Mouse (Mus musculus): ENCODE measurements around the gene Mpi. TPM values are rescaled to one million over a fixed set of nuclear protein-coding genes. Genes with fewer than 3 reads are reported as not detected.
A peak's percentile ranks its signal among the peaks of the same experiment; 100 is the strongest.

The Mpi gene
- polyA plus RNA-seq, 1 experiment from 2014 or later, result 62.5 TPM

DNA sequence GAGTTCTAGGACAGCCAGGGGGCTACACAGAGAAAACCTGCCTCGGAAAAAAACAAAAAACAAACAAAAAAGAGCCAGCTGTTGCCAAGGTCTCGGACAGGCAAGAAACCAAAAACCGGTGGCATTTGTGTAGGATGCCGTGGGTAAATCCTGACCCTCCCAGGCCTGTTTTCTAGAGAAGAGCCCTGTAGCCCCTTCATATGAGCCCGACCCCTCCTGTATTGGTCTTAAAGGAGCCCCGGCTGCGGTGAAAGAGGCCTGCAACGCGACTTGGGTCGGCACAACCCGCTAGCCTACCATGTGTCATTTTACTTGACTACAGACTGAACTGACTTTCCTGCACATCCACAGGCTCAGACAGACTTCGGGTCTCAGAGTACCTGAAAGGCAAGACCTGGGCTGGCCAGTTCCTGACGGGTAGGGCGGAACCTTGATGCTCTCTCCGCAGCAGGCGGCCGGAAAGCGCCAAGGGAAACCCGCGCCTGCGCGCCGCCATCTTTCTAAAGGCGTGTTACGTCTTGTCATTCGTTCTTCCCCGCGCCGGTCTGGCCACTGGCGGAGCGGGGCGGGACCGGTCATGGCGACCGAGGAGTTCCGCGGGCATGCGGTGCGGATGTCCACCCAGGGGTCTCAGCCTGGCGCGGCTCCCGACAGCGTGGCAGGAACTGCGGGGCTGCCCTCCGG is 15.4 kb downstream of the Mpi start, which contains the start of gene Fam219b:
Gene Fam219b, plus strand, starts transcription at position 485 of the 684 bp plus-strand sequence.
- H3K27ac ChIP-seq, result peak within 1 kb of the TSS; percentile 86
- H3K4me2 ChIP-seq, result peak within 1 kb of the TSS; percentile 87
- H3K4me1 ChIP-seq, result peaks cover 19% of the 10 kb centered on the region
- H3K36me3 ChIP-seq (replicated peaks), result peaks cover 52% of the 10 kb centered on the region
- WGBS, result 2% methylated on average over 45 of the region's 45 CpGs
- no peaks in the 10 kb centered on the region for H3K27me3 ChIP-seq
- no peaks in the 10 kb centered on the region for H3K9me3 ChIP-seq
- peak; percentile 90 for ATAC-seq (ENCODE audit: low FRiP score)
- peak within 1 kb of the TSS; percentile 83 for H3K9ac ChIP-seq
- H3K4me3 ChIP-seq (replicated peaks), result peak within 1 kb of the TSS; percentile 88

DNA sequence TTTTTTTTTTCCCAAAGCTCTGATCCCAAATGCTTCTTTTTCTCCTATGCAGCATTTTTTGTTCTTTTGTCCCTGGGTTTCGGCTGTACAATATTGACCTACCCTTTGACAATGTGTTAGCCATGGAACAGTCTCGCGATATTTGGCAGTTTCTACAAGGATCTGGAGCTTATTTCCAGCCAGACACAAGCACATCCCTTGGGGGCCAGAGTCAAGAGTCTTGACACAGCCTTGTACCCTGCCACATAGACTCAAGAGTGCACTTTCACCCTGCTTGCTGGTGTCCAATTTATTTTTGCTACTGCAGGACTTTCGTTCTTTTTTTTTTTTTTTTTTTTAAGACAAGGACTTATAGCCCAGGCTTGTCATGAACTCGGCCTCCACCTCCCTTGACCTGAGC is 16.2 kb downstream of the Mpi start:
- Histone ChIP-seq H3K9ac (no peak overlapping the region), H3K4me1 (peaks cover 19% of the 10 kb centered on the region), H3K4me2 (peak overlapping the region; percentile 87; the same call in 1 of the 2 replicates), H3K27me3 (no peaks in the 10 kb centered on the region), H3K9me3 (no peaks in the 10 kb centered on the region), H3K36me3 (replicated peaks) (peaks cover 57% of the 10 kb centered on the region), H3K27ac (no peak overlapping the region), H3K4me3 (replicated peaks) (no peak overlapping the region)
- 90% methylated on average over 5 of the region's 5 CpGs for WGBS
- ATAC-seq (ENCODE audit: low FRiP score), result no peak

DNA sequence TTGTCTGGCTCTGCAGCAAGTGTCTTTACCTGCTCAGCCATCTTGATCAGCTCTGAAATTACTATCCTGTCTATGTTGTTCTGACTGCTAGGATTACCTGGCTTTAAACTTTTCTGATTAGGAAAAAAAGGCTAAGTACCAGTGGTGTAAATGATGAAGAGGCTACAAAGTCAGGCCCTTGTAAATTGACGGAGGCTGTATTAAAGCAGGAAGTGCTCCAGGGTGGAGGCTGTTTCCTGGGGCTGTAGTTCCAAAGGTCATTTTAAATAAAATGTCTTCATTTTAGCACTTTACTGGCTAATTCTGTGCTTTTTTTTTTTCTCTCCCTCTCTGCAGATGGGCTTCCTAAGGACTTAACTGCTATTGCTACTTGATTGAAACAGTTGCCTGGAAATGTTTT is 20.6 kb downstream of the Mpi start:
- Histone ChIP-seq H3K9me3 (no peaks in the 10 kb centered on the region), H3K4me3 (replicated peaks) (no peak overlapping the region), H3K36me3 (replicated peaks) (peaks cover 46% of the 10 kb centered on the region), H3K9ac (no peak overlapping the region), H3K27ac (no peak overlapping the region), H3K4me2 (no peak overlapping the region), H3K27me3 (no peaks in the 10 kb centered on the region), H3K4me1 (peaks cover 4% of the 10 kb centered on the region)
- WGBS, result 93% methylated on average over 1 of the region's 1 CpGs
- ATAC-seq (ENCODE audit: low FRiP score), result no peak

DNA sequence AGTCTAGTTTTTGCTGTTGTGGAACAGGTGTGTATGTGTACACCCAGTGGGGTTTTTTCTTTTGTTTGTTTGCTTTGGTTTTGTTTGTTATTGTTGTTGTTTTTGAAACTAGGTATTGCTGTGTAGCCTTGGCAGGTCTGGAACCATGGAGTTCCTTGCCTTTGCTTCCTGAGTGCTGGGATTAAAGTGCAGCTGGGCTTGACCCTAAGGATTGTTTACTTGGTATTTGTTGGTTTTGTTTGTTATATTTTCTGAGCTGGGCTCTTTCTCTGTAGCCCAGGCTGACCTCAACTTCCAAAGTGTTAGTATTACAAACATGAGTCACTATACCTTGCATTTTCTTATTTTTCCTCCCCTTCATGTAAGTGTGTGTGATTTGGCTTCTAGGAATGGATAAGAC is 26.1 kb downstream of the Mpi start:
- no peak overlapping the region for H3K27ac ChIP-seq
- peaks cover 13% of the 10 kb centered on the region for H3K36me3 ChIP-seq (replicated peaks)
- no peak for ATAC-seq (ENCODE audit: low FRiP score)
- no peaks in the 10 kb centered on the region for H3K27me3 ChIP-seq
- no peak overlapping the region for H3K4me3 ChIP-seq (replicated peaks)
- H3K4me1 ChIP-seq, result peaks cover 22% of the 10 kb centered on the region
- H3K9ac ChIP-seq, result no peak overlapping the region
- H3K4me2 ChIP-seq, result no peak overlapping the region
- no peaks in the 10 kb centered on the region for H3K9me3 ChIP-seq

DNA sequence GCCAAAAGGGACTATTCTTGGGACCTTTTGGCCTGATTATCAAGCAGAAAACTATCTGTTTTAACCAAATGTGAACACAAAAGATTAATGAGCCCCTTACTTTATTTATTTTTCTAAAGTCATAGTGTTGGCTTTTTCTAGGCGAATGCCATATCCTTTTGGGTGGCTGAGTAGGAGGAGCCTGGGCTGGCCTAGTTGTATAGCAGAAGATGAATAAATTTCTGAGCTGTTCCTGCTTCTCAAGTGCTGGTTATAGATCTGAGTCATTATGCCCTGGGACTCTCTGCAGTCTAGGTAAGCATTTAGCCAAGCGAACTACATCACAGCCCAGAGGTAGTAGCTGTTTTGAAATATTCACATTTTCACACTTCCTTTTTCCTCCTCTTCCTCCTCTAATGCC is 27.0 kb downstream of the Mpi start:
- ATAC-seq (ENCODE audit: low FRiP score), result no peak

DNA sequence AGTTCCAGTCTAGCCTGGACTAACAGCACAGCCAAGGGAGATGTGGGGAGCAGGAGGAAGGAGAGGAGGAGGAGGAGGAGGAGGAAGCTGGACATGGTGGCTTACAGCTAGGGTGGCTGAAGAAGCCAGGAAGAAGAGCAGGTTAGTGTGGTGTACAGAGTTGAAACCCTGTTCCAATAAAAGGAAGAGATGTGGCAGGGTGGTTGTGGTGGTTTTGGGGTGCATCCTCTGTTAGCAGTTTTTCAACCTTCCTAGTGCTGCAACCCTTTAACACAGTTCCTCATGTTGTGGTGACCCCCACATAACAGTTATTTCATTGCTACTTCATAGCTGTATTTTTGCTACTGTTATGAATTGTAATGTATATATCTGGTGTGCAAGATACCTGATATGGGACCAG is 28.1 kb downstream of the Mpi start:
- no peaks in the 10 kb centered on the region for H3K9me3 ChIP-seq
- no peaks in the 10 kb centered on the region for H3K27me3 ChIP-seq
- peaks cover 22% of the 10 kb centered on the region for H3K4me1 ChIP-seq
- H3K4me3 ChIP-seq (replicated peaks), result no peak overlapping the region
- no peaks in the 10 kb centered on the region for H3K36me3 ChIP-seq (replicated peaks)
- H3K27ac ChIP-seq, result no peak overlapping the region
- H3K4me2 ChIP-seq, result no peak overlapping the region
- no peak for ATAC-seq (ENCODE audit: low FRiP score)
- no peak overlapping the region for H3K9ac ChIP-seq

More for the DNA sequence above, 27.0 kb downstream of the Mpi start:
- Histone ChIP-seq H3K36me3 (replicated peaks) (0 out of 2 replicates have a peak, but pooled peaks cover 6% of the 10 kb centered on the region), H3K9ac (no peak overlapping the region), H3K27ac (no peak overlapping the region), H3K4me2 (no peak overlapping the region), H3K27me3 (no peaks in the 10 kb centered on the region), H3K4me3 (replicated peaks) (no peak overlapping the region), H3K9me3 (no peaks in the 10 kb centered on the region), H3K4me1 (peaks cover 22% of the 10 kb centered on the region)
- 86% methylated on average over 2 of the region's 2 CpGs for WGBS

DNA sequence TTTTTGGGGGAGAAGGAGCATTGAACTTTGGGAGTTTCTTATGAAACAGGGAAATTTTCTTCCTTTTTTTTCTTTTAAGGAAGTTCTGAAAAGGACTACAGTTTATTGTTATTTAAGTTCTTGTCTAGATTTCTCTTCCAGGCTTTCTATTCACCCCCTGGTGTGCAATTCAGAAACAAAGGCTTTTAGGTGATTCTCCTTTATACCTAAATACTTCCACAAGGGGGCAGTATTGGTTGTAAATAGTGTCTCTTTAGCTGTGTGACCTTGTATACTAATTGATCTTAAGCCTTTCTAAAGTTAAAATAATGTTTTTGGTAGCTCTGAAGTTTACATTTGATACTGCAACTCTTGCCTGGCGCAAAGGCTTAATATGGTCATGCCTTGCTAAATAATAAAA is 28.8 kb downstream of the Mpi start:
- H3K9me3 ChIP-seq, result no peaks in the 10 kb centered on the region
- no peak overlapping the region for H3K4me3 ChIP-seq (replicated peaks)
- H3K9ac ChIP-seq, result no peak overlapping the region
- no peaks in the 10 kb centered on the region for H3K27me3 ChIP-seq
- WGBS, result 90% methylated on average over 1 of the region's 1 CpGs
- H3K27ac ChIP-seq, result no peak overlapping the region
- H3K4me2 ChIP-seq, result no peak overlapping the region
- H3K36me3 ChIP-seq (replicated peaks), result no peaks in the 10 kb centered on the region
- peaks cover 22% of the 10 kb centered on the region for H3K4me1 ChIP-seq
- ATAC-seq (ENCODE audit: low FRiP score), result no peak

DNA sequence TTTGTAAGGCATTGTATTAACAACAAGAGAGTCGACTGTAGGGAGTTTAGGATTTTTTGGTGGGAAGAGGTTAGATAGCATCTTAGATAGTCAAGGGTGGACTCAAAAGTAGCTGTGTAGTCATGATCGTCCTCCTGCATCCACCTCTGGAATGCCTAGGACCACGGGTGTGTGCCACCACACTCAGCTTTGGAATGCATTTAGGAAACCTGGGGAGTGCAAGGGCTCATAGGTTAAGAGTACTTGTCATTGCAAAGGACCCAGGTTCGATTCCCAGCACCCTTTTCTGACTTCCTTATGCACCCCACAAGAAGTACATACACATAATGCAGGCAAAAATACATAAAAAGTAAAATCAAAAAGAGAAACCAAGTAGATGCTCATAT is 29.7 kb downstream of the Mpi start:
- no peak for ATAC-seq (ENCODE audit: low FRiP score)
- 84% methylated on average over 4 of the region's 4 CpGs for WGBS
- Histone ChIP-seq H3K4me3 (replicated peaks) (peak overlapping the region; percentile 97; the same call in 1 of the 2 replicates), H3K27ac (no peak overlapping the region), H3K4me1 (peaks cover 22% of the 10 kb centered on the region), H3K27me3 (no peaks in the 10 kb centered on the region), H3K36me3 (replicated peaks) (no peaks in the 10 kb centered on the region), H3K9ac (0 out of 2 replicates have a peak overlapping the region, but pooled peaks have one; percentile 97), H3K9me3 (no peaks in the 10 kb centered on the region), H3K4me2 (peak overlapping the region; percentile 85)

DNA sequence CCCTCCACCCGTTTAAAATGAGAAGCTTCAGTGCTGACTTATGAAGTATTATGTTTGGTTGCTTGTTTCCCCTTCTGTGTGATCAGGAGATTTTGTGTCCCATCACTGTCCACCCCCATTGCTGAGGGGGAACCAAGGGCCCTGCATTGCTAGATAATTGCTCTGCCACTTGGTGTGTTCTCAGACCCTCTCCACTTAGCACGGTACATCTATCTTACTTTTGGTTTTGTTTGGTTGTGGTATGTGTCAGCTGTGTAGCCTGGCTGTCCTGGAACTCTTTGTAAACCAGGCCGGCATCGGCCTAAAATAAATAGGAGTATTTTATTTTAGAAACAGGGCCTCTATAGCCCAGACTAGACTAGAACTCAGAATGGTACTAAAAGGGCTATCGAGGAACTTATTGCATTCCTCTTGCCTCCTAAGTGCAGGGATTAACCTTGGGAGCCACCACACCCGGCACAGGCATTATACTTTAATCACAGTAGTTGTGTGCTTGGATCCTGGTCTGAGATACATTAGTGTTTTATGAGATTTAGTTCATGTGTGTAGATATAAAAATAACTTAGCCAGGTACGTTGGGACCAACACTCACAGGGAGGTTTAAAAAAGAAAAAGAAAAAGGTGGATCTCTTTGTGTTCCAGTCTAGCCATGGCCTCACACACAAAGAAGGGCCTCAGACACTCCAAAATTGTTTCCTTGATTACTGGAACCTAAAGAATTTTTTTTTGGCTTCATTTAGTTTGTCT is 30.3 kb downstream of the Mpi start:
- ATAC-seq (ENCODE audit: low FRiP score), result no peak
- peak overlapping the region; percentile 97 for H3K9ac ChIP-seq
- H3K9me3 ChIP-seq, result no peaks in the 10 kb centered on the region
- 42% methylated on average over 7 of the region's 7 CpGs for WGBS
- H3K36me3 ChIP-seq (replicated peaks), result no peaks in the 10 kb centered on the region
- H3K4me2 ChIP-seq, result peak overlapping the region; percentile 85
- peaks cover 22% of the 10 kb centered on the region for H3K4me1 ChIP-seq
- no peak overlapping the region for H3K27ac ChIP-seq
- H3K27me3 ChIP-seq, result no peaks in the 10 kb centered on the region
- H3K4me3 ChIP-seq (replicated peaks), result peak overlapping the region; percentile 97

DNA sequence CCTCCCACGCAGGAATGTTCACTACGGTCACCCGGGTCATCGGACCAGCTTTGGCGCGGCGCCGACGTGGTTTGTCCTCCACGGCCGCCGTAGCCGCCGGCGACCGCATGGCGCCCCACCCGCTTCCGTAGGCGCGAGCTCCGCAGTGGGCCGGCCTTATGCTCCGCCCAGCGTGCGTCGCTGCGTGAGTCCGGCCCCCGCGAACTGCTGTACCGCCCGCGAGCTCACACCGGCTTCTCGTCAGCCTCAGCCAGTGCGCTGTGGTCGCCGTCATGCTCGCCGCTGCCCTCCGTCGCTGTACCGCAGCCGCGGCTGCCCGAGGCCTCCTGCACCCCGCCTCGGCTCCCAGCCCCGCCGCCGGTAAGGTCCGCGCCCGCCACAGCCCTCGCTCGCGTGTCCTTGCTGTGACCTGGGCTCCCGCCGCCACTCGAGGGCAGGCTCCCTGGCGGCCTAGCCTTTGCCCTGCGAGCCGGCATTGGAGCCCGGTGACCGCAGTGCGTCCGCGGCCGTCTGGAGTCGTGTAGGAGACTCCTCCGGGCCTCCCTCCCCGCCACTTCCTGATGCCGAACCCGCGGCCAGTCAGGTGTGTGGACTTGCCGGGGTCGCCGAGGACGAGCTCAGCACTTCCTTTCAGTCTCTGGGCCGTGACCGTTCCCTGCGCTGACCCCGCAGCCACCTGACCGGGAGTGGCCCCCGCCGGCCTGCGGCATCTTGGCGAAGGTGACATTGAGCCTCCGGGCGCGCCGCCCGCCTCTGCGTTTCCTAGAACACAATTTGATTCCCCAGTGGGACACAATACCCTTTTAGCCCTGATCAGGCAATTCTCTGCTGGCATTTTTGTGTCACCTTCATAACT is 31.3 kb downstream of the Mpi start, which contains the start of gene Cox5a:
Gene Cox5a, plus strand, starts transcription at position 219 of the 856 bp plus-strand sequence.
- peak within 1 kb of the TSS; percentile 97 for H3K4me3 ChIP-seq (replicated peaks)
- H3K4me2 ChIP-seq, result peak within 1 kb of the TSS; percentile 85
- no peaks in the 10 kb centered on the region for H3K27me3 ChIP-seq
- peak within 1 kb of the TSS; percentile 90 for H3K27ac ChIP-seq
- no peaks in the 10 kb centered on the region for H3K36me3 ChIP-seq (replicated peaks)
- under 1% methylated on average over 94 of the region's 95 CpGs for WGBS
- H3K9ac ChIP-seq, result peak within 1 kb of the TSS; percentile 97
- H3K9me3 ChIP-seq, result no peaks in the 10 kb centered on the region
- peaks cover 26% of the 10 kb centered on the region for H3K4me1 ChIP-seq
- ATAC-seq (ENCODE audit: low FRiP score), result peak; percentile 97

DNA sequence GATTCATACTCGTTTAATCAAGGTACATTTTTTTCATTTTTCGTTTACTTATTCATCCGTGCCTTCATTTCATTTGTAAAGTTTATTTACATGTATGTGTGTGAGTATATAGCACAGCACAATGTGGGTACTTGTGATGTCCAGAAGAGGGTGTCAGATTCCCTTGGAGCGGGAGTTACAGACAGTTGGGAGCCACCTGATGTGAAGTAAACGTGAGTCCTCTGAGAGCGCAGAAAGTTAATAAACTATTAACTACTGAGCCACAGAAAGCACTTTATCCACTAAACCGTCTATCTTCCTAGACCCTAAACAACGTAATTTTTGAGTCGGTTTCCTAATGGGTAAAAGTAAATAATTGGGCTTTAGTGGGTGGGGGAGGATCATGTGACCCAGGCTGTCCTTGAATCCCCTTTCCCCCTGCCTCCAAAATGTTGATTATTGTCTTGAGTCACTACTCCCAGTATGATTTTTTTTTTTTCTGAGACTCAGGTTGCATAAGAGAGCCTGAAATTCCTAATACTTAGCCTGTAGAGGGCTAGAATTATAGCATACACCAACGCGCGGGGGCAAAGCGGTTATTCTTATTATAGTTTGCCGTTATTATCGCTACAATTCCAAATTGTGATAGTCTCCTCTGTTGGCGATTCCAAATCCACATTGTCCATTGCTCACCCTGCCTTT is 32.0 kb downstream of the Mpi start:
- Histone ChIP-seq H3K36me3 (replicated peaks) (no peaks in the 10 kb centered on the region), H3K4me3 (replicated peaks) (peak overlapping the region; percentile 97), H3K27me3 (no peaks in the 10 kb centered on the region), H3K4me2 (peak overlapping the region; percentile 85), H3K9ac (peak overlapping the region; percentile 97), H3K27ac (peak overlapping the region; percentile 90), H3K9me3 (no peaks in the 10 kb centered on the region), H3K4me1 (peaks cover 26% of the 10 kb centered on the region)
- WGBS, result 24% methylated on average over 16 of the region's 16 CpGs
- ATAC-seq (ENCODE audit: low FRiP score), result peak; percentile 24
